Mouse (Mus musculus) adrenal gland, adult 18-20 months (tissue): ENCODE data around the gene Ppp2r2d. TPM values are rescaled to one million over a fixed set of nuclear protein-coding genes. Genes with fewer than 3 reads are reported as not detected.

Experiments used
- DNase-seq, 2 experiments: peaks; one replicate each; pipeline ENCODE4 v3.0.0; 2021 to 2022; ENCODE audit warnings: low spot score in 2 of 2
- total RNA-seq, 2 experiments: library from RNA; stranded (reverse); gene quantifications; 1 replicate in 1 of 2; 2 replicates in 1 of 2; pipeline ENCODE4 v1.2.3; 2021

Gene Ppp2r2d
- total RNA-seq, 2 experiments from 2014 or later: 75.1 to 76.9 TPM

- peak; percentile 67 to 79 for DNase-seq
Observed at GRCm38 (mm10) chr7:138919156-138919944, 73.5 kb downstream of the Ppp2r2d start.

- DNase-seq: no peak
Observed at GRCm38 (mm10) chr7:138921611-138922010, 75.7 kb downstream of the Ppp2r2d start.

- no peak for DNase-seq
Observed at GRCm38 (mm10) chr7:138923756-138924425, 78.0 kb downstream of the Ppp2r2d start.

- no peak for DNase-seq
Observed at GRCm38 (mm10) chr7:138928456-138928855, 82.6 kb downstream of the Ppp2r2d start.

Other genes with a start within 250 kb of the Ppp2r2d start
- gene Mapk1ip1, start 194 bp downstream of the Ppp2r2d start, total RNA-seq: 10 to 100 TPM; 18.7 to 25.4 TPM
- 100 to 1,000 TPM; 143 to 261 TPM for gene Bnip3, start 63.4 kb downstream of the Ppp2r2d start, total RNA-seq
- 1 to 10 TPM; 4.4 to 5.4 TPM for gene Jakmip3, start 94.7 kb downstream of the Ppp2r2d start, total RNA-seq
- under 1 TPM; 0.22 to 0.70 TPM for gene Dpysl4, start 239.9 kb downstream of the Ppp2r2d start, total RNA-seq